Mouse (Mus musculus) adrenal gland (tissue): ENCODE results near the gene Ciz1.

Experiments
- intact Hi-C: fragments of 180-260 bp; cut with DNase I; formaldehyde crosslinking; loops from one replicate; pipeline ENCODE4 v1.15.1; 2025
- long read RNA-seq, 2 experiments: library from polyadenylated mRNA; unstranded; transcript quantifications; one replicate each; pipeline ENCODE4 v2.0.0; 2020; ENCODE audit warnings: borderline replicate concordance in 1 of 2; ENCODE audit not compliant: insufficient replicate concordance in 1 of 2

Gene Ciz1
- long read RNA-seq, experiment 1, partial matches to known transcripts, result 3 of 8 reads
- long read RNA-seq, experiment 1, other reads (novel, unspliced or antisense), result 5 of 8 reads
- long read RNA-seq, experiment 2, partial matches to known transcripts, result 4 of 6 reads
- long read RNA-seq, experiment 2, other reads (novel, unspliced or antisense), result 2 of 6 reads

- intact Hi-C loops, result loop anchor here (5.0 kb wide), 1 partner anchor 45 kb away; the partner anchor contains the start of gene Ptges2
These were observed at the start of gene Ciz1 for GRCm38 (mm10) chr2:32352151-32353006. TSS of gene Ciz1 (plus strand) at chr2:32352327.

- intact Hi-C loops, result no loop called here
These were observed 49.2 kb upstream of the Ciz1 start for GRCm38 (mm10) chr2:32302952-32303351.

DNA sequence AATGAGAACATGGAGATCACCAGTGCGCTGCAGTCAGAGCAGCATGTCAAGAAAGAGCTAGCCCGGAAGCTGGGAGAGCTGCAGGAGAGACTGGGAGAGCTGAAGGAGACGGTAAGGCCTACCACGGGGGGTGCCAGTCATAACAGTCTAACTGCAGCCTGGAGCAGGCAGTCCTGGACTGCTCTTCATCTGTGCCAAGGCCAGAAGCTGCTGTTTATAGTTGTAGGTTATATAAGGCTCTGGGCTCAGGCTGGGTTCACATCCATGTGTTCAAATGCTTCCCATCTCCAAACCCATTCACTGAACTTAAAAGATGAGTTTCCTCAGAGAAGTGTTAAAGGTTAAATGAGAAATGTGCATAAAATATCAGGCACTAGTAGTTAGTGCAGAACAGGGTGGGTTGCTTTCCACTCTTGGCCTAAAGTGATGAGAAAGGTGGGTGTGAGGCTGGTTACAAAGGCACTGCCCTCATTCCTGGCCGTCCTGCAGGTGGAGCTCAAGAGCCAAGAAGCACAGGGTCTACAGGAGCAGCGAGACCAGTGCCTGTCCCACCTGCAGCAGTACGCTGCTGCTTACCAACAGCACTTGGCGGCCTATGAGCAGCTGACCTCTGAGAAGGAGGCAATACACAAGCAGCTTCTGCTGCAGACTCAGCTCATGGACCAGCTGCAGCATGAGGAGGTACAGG lies 47.8 kb upstream of the Ciz1 start:
- intact Hi-C loops, result no loop called here

DNA sequence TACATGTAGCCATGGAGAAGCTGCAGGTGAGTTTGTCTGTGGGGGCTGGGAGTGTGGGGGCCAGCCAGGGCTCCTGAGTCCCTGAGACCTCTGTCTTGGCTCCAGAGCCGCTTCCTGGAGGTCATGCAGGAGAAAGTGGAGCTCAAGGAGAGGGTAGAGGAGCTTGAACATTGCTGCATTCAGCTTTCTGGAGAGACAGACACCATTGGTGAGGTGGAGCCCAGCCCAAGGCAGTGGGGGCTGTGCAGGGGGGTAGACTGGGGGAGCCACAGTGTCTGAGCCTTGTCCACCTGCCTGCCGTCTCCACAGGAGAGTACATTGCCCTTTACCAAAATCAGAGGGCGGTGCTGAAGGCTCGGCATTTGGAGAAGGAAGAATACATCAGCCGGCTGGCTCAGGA lies 46.5 kb upstream of the Ciz1 start:
- intact Hi-C loops, result no loop called here

GRCm38 (mm10) chr2:32306176-32306575 lies 46.0 kb upstream of the Ciz1 start:
- intact Hi-C loops, result no loop called here

- intact Hi-C loops, result no loop called here
These were observed 44.8 kb upstream of the Ciz1 start for GRCm38 (mm10) chr2:32307247-32307798.

- intact Hi-C loops, result no loop called here
These were observed 44.0 kb upstream of the Ciz1 start for GRCm38 (mm10) chr2:32307941-32308760.

DNA sequence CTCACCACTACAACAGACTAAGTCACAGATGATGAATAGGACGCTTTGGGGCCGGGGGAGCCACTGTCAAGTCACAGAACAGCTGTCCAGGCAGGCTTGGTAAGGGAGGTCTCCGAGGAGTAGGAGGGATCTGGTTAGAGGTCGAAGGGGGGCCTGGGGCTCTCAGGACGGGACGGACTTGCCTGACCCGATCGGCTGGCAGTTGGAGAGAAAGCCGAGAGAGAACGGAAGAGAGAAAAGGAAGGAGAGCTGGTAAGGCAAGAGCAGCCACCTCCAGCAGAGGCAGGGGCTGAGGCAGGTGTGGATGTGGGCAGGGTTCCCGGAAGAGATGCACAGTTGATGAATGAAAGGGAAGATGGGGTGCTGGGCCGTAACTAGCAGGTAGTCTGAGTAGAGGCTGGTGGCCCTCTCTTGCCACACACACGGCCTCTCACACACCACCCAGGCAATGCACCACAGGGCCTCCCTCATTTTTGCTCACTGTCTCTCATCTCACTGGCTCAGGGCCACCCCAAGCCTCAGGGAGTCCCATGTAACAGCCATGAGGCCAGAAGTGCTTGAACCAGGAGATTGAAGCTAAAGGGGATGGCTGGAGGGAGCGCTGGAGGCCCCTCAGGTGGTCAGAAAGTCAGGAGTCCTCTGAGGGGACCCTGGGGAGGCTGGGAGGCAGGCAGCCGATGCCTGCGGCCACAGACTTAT lies 43.1 kb upstream of the Ciz1 start:
- intact Hi-C loops, result no loop called here

DNA sequence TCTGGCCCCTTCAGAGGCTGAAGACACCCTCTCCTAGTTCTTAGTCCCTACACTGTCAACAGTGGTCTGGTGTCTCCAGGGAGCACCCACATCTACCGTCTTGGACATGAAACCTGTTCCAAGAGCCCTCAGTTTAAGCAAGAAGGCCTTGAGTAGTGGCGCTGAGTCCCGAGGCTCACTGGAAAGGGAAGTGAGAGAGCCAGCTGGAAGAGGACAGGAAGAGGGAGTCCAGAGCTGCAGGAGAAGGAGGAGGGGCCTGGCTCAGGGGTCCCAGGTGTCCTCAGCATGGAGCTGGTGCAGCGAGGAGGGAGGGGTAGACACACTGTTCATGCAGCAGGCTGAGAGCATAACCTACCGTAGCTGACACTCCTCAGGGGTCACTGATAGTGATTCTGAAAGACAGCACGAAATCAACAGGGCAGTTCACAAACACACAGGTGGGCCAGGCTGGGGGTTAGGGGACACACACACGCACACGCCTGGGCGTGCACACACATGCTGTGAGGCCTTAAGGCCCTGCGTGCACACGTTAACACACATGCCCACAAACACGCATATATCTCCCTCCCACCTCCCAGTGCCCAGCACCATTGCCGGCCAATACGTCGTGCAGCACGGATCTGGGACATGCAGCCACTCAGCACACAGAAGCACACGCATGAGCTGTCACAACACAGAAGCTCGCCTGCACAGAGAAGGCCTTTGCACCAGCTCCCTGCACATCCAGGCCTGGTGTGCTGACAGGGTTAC lies 41.9 kb upstream of the Ciz1 start:
- intact Hi-C loops, result no loop called here

- intact Hi-C loops, result no loop called here
These were observed 40.4 kb upstream of the Ciz1 start for GRCm38 (mm10) chr2:32311443-32312317.

GRCm38 (mm10) chr2:32312318-32312964 lies 39.7 kb upstream of the Ciz1 start:
- intact Hi-C loops, result no loop called here

- intact Hi-C loops, result no loop called here
These were observed 37.3 kb upstream of the Ciz1 start for GRCm38 (mm10) chr2:32314831-32315230.

DNA sequence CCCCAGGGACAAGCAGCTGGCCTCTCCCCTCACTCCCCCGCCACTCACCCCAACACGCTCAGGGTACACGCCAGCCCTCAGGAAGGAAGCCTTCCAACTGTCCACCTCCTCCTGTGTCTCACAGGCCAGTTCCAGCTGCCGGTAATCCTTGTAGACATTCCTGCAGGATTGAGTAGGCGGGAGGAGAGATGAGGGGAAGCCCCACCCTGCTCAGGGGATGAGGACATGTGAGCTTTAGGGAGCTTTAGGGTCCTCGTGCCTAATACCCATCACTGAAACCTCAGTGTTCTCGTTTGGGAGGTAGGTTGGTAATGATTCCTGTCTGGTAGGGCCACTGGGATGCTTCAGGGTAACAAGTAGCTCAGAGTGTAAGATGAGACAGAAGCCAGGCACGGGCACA lies 36.4 kb upstream of the Ciz1 start:
- intact Hi-C loops, result no loop called here

DNA sequence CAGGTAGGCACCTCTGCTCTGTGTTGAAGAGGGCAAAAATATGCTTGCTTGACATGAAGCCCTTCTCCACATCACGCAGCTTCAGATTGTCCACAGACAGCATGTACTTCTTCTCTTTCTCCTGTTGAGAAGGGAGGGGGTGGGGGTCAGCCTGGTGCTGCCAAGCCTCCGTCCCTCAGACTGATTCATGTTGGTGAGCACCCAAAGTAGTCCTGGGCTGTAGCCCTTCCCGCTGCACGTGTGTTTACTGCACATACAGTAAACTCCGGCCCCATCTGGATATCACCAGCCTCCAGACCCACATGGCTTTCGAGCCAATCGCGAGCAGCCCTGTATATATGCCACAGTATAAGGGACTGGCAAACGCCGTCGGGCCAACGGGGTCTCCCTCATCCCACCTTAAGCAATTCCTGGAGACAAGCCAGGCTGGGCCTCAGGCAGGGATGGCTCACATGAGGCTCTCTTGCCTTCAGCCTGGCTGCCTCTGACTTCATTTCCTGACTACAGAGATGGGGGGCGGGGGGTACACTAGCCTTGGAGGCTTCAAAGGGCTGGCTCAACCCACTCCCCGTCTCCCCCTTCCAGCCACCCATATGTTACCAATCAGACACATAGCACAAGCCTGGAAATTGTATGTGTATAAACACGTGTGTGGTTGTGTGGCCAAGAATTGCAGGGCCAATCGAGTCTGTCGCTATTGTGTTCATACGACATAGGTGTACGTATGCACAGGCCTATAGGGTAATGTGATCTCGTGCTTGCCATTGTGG lies 35.1 kb upstream of the Ciz1 start:
- intact Hi-C loops, result no loop called here

GRCm38 (mm10) chr2:32317791-32318417 lies 34.2 kb upstream of the Ciz1 start:
- intact Hi-C loops, result no loop called here

- intact Hi-C loops, result no loop called here
These were observed 33.2 kb upstream of the Ciz1 start for GRCm38 (mm10) chr2:32318709-32319585.
